Mouse (Mus musculus) midbrain, postnatal 0 days (tissue): ENCODE measurements around the gene Efna5. TPM values are rescaled to one million over a fixed set of nuclear protein-coding genes. Genes with fewer than 3 reads are reported as not detected.

Experiments
- ATAC-seq: fragments of 200-750 bp; cut with Nextera tagmentation; 2 replicates; pipeline ENCODE4 v1.8.0; 2017; ENCODE audit warnings: moderate number of reproducible peaks, mild to moderate bottlenecking, moderate TSS enrichment, moderate library complexity; ENCODE audit not compliant: low FRiP score
- DNase-seq: peaks from one replicate; pipeline ENCODE4 v3.0.0-alpha.2; 2015; ENCODE audit warnings: low spot score
- H3K27ac ChIP-seq: fragments of 300-500 bp; sonication (generic); 2 replicates; pipeline ENCODE4 v1.5.1; 2014; ENCODE audit warnings: low read depth, mild to moderate bottlenecking, low read length, mixed read lengths
- H3K27me3 ChIP-seq: fragments of 300-500 bp; sonication (generic); 2 replicates; pipeline ENCODE4 v1.6.1; 2014; ENCODE audit warnings: low read length, control low read depth, mixed read lengths; ENCODE audit not compliant: insufficient read depth
- H3K36me3 ChIP-seq: fragments of 300-500 bp; sonication (generic); 2 replicates; pipeline ENCODE4 v1.6.1; 2014; ENCODE audit warnings: low read length, control low read depth, mixed read lengths; ENCODE audit not compliant: insufficient read depth
- H3K4me1 ChIP-seq: fragments of 300-500 bp; sonication (generic); 2 replicates; pipeline ENCODE4 v1.6.1; 2014; ENCODE audit warnings: mild to moderate bottlenecking, control low read depth, antibody characterized with exemption, low read length, mixed read lengths; ENCODE audit not compliant: insufficient read depth
- H3K4me2 ChIP-seq: fragments of 300-500 bp; sonication (generic); 2 replicates; pipeline ENCODE4 v1.6.1; 2014; ENCODE audit warnings: low read depth, mild to moderate bottlenecking, low read length, mixed read lengths; ENCODE audit not compliant: poor library complexity, severe bottlenecking
- H3K4me3 ChIP-seq: fragments of 300-500 bp; sonication (generic); 2 replicates; pipeline ENCODE4 v1.5.1; 2014; ENCODE audit warnings: low read depth, mild to moderate bottlenecking, low read length, moderate library complexity
- H3K9ac ChIP-seq: fragments of 300-500 bp; sonication (generic); replicated peaks from 2 replicates; pipeline ENCODE4 v1.6.1; 2014; ENCODE audit warnings: mild to moderate bottlenecking, low read length, moderate library complexity, mixed read lengths; ENCODE audit not compliant: poor library complexity, severe bottlenecking
- H3K9me3 ChIP-seq: fragments of 300-500 bp; sonication (generic); 2 replicates; pipeline ENCODE4 v1.6.1; 2016; ENCODE audit warnings: low read length, control low read depth
- CTCF ChIP-seq: IDR thresholded peaks from 2 replicates; pipeline ENCODE4 v1.5.1; 2016; ENCODE audit warnings: antibody characterized with exemption, mild to moderate bottlenecking
- WGBS: fragments of 180-500 bp; shearing (Covaris S2); extraction: QIAGEN DNeasy Blood & Tissue Kit; methylation state at CpG from one replicate; pipeline ENCODE4 v1.1.7; 2014; 5-methylcytosine and 5-hydroxymethylcytosine counted together
- polyA plus RNA-seq: library from polyadenylated mRNA; unstranded; fragments of >200 nt; fragmentation: Nextera tagmentation; extraction: Ambion mirVana; gene quantifications from 2 replicates; pipeline ENCODE4 v1.2.1, GENCODE M21; 2015
- total RNA-seq: library from RNA; depleted of rRNA; stranded (reverse); fragments of >200 nt; gene quantifications from 2 replicates; pipeline ENCODE4 v1.2.3, GENCODE M21; 2014

Efna5 gene
- total and polyA plus RNA-seq, 2 experiments from 2014 or later: 11.1 to 59.5 TPM

GRCm38 (mm10) chr17:62797272-62797671 is 83.8 kb downstream of the Efna5 start:
- DNase-seq (no peak), ATAC-seq (no peak)
- H3K27ac ChIP-seq: no peak overlapping the region

GRCm38 (mm10) chr17:62789291-62790290 is 91.5 kb downstream of the Efna5 start:
- Histone ChIP-seq H3K4me1 (peaks cover 4% of the 10 kb centered on the region; the same call in 1 of the 2 replicates), H3K9me3 (no peaks in the 10 kb centered on the region), H3K9ac (no peak overlapping the region), H3K27ac (no peak overlapping the region), H3K4me2 (no peak overlapping the region), H3K4me3 (no peak overlapping the region), H3K36me3 (no peaks in the 10 kb centered on the region), H3K27me3 (no peaks in the 10 kb centered on the region)
- no peak for TF ChIP-seq CTCF
- 29% methylated on average over 15 of the region's 15 CpGs for WGBS
- no peak for ATAC-seq
- no peak for DNase-seq

More at GRCm38 (mm10) chr17:62797272-62797671, 83.8 kb downstream of the Efna5 start:
- WGBS: 88% methylated on average over 3 of the region's 3 CpGs
- Histone ChIP-seq H3K27me3 (no peaks in the 10 kb centered on the region), H3K4me1 (no peaks in the 10 kb centered on the region), H3K4me2 (no peak overlapping the region), H3K36me3 (no peaks in the 10 kb centered on the region), H3K9me3 (no peaks in the 10 kb centered on the region), H3K4me3 (no peak overlapping the region), H3K9ac (no peak overlapping the region)
- TF ChIP-seq CTCF: no peak

- Histone ChIP-seq H3K27ac (no peak overlapping the region), H3K4me1 (peaks cover 4% of the 10 kb centered on the region; the same call in 1 of the 2 replicates), H3K9me3 (no peaks in the 10 kb centered on the region), H3K36me3 (no peaks in the 10 kb centered on the region), H3K4me3 (no peak overlapping the region), H3K27me3 (no peaks in the 10 kb centered on the region), H3K4me2 (no peak overlapping the region), H3K9ac (no peak overlapping the region)
- no peak for ATAC-seq
- WGBS: 20% methylated on average over 6 of the region's 6 CpGs
- no peak for DNase-seq
- TF ChIP-seq CTCF: no peak
Measured at GRCm38 (mm10) chr17:62788783-62789182, 92.3 kb downstream of the Efna5 start.

GRCm38 (mm10) chr17:62787855-62788254 is 93.3 kb downstream of the Efna5 start:
- Histone ChIP-seq H3K4me2 (no peak overlapping the region), H3K27me3 (no peaks in the 10 kb centered on the region), H3K9ac (no peak overlapping the region), H3K4me3 (no peak overlapping the region), H3K36me3 (no peaks in the 10 kb centered on the region), H3K9me3 (no peaks in the 10 kb centered on the region), H3K4me1 (peaks cover 4% of the 10 kb centered on the region), H3K27ac (no peak overlapping the region)
- ATAC-seq (no peak), DNase-seq (no peak)
- no peak for TF ChIP-seq CTCF
- 25% methylated on average over 3 of the region's 3 CpGs for WGBS

GRCm38 (mm10) chr17:62786602-62786907 is 94.6 kb downstream of the Efna5 start:
- Histone ChIP-seq H3K4me3 (no peak overlapping the region), H3K4me1 (peaks cover 4% of the 10 kb centered on the region), H3K27me3 (no peaks in the 10 kb centered on the region), H3K4me2 (no peak overlapping the region), H3K9me3 (no peaks in the 10 kb centered on the region), H3K9ac (no peak overlapping the region), H3K27ac (no peak overlapping the region), H3K36me3 (no peaks in the 10 kb centered on the region)
- ATAC-seq (no peak), DNase-seq (no peak)
- TF ChIP-seq CTCF: no peak
- 39% methylated on average over 7 of the region's 7 CpGs for WGBS
